1 mouse cellular context compared by ENCODE assay signal in the genomic region with DNA sequence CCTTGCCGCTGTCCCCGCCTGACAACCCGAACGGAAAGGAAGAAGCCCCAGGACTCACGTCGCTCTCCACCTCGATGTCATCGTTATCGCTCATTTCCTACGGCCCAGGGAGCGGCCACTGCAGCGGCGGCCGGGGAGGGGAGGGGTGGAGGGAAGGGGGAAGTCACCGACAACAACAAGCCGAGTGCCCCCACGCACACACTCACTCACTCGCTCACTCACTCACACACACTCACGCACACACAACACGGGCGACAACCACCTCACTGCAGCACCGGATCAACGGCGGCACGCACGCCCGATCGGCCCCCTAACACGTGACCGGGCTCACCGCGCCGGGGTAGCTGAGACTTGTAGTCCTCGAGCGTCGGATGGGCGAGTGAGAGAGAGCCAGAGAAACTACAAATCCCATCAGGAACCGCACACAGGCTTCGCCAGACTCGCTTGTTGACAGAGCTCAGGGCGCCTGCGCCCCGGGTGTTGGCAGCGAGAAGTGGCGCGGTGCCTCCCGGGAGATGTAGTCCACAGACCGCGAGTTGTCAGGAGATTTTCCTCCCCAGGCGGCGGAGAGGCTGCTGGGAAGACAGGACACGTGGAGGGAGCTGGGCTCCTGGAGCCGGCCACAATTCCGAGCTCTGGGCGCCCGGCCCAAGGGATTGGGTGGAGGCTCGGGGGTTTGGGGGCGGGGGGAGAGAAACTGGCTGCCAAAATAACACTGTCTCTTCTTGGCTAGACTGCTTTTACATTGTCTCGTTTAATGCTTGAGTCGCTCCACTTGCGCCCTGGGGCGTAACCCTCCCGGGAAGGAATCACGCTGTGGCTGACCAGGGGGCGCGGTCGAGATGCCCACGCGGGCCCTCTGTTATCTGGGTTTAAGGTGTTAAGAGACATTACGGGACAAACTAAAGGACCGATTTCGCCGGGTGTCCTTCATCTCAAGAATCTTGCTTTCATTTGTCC.
A peak's percentile ranks its signal among the peaks of the same experiment; 100 is the strongest.
TF ChIP-seq lines count a peak whose summit lies in the region.

A gene (minus strand): TSS at position 270 of the 960 bp plus-strand sequence.

TF ChIP-seq in MEL, 35 proteins besides CTCF, POLR2A, EP300 and RAD21 (continued from another document):
- TF ChIP-seq SIN3A (IDR thresholded peaks at IDR 0.05; ENCODE audit: low read length), result peak; percentile 95
- TF ChIP-seq HCFC1 (IDR thresholded peaks at IDR 0.05; ENCODE audit: low read depth, low read length), result peak; percentile 99
- TF ChIP-seq TBP (IDR thresholded peaks at IDR 0.05; ENCODE audit: low read depth, low read length), result peak; percentile 57; the same call in 1 of the 2 replicates
